Mouse (Mus musculus): ENCODE data around the gene Pdpk1.

GRCm38 (mm10) chr17:24119446-24119845 is 31.3 kb downstream of the Pdpk1 start:
- TF ChIP-seq POLR2A (IDR thresholded peaks at IDR 0.05; ENCODE audit: borderline replicate concordance, control insufficient read depth, low read depth, low read length) (no peak), CTCF (IDR thresholded peaks at IDR 0.05; ENCODE audit: control insufficient read depth, insufficient read depth, low read length) (no peak)
